Mouse (Mus musculus) liver, adult 2 months (tissue): ENCODE results near the gene Gm10447. TPM values are rescaled to one million over a fixed set of nuclear protein-coding genes. Genes with fewer than 3 reads are reported as not detected.

Experiments used
- DNase-seq: peaks from one replicate; pipeline ENCODE4 v3.0.0-alpha.2; 2011; ENCODE audit warnings: low read depth, low spot score; ENCODE audit errors: extremely low read depth
- H3K27ac ChIP-seq: fragments of 200-500 bp; replicated peaks from 2 replicates; pipeline ENCODE4 v1.5.1; 2012; ENCODE audit warnings: low read depth, mild to moderate bottlenecking, control low read depth, inconsistent platforms, low read length; ENCODE audit not compliant: insufficient read depth
- H3K27me3 ChIP-seq: fragments of 200-500 bp; 2 replicates; pipeline ENCODE4 v1.6.1; 2012; ENCODE audit warnings: mild to moderate bottlenecking, moderate library complexity, low read length, inconsistent platforms; ENCODE audit not compliant: control insufficient read depth, insufficient read depth
- H3K36me3 ChIP-seq: fragments of 200-500 bp; 2 replicates; pipeline ENCODE4 v1.6.1; 2012; ENCODE audit warnings: low read length, inconsistent platforms; ENCODE audit not compliant: control insufficient read depth, insufficient read depth
- H3K4me1 ChIP-seq: fragments of 200-500 bp; 2 replicates; pipeline ENCODE4 v1.6.1; 2011; ENCODE audit warnings: low read length; ENCODE audit not compliant: control insufficient read depth, insufficient read depth
- H3K4me3 ChIP-seq: fragments of 200-500 bp; 2 replicates; pipeline ENCODE4 v1.5.1; 2011; ENCODE audit warnings: low read depth, mild to moderate bottlenecking, control low read depth, low read length, moderate library complexity; ENCODE audit not compliant: insufficient read depth
- H3K79me2 ChIP-seq: fragments of 200-500 bp; 2 replicates; pipeline ENCODE4 v1.6.1; 2012; ENCODE audit warnings: inconsistent platforms, mild to moderate bottlenecking, low read length, moderate library complexity; ENCODE audit not compliant: control insufficient read depth, insufficient read depth
- H3K9ac ChIP-seq: fragments of 200-500 bp; 2 replicates; pipeline ENCODE4 v1.6.1; 2012; ENCODE audit warnings: low read depth, mild to moderate bottlenecking, control low read depth, inconsistent platforms, low read length
- CTCF ChIP-seq: fragments of 200-500 bp; IDR thresholded peaks from 2 replicates; pipeline ENCODE4 v1.5.1; 2011; ENCODE audit warnings: low read depth, low read length, control low read depth
- POLR2A ChIP-seq: fragments of 200-500 bp; IDR thresholded peaks from 2 replicates; pipeline ENCODE4 v1.6.1; 2011; ENCODE audit warnings: low read length, control low read depth; ENCODE audit not compliant: insufficient read depth; ENCODE audit errors: extremely low read depth
- WGBS: fragments of 180-500 bp; shearing (Covaris S2); methylation state at CpG from one replicate; pipeline ENCODE4 v1.1.7; 2018; 5-methylcytosine and 5-hydroxymethylcytosine counted together
- polyA plus RNA-seq: library from polyadenylated mRNA; depleted of rRNA; stranded (reverse); fragments of >200 nt; gene quantifications from 2 replicates; pipeline ENCODE4 v1.2.3, GENCODE M21; 2012
- total RNA-seq: library from RNA; depleted of rRNA; stranded (reverse); fragments of >200 nt; gene quantifications from 2 replicates; pipeline ENCODE4 v1.2.3, GENCODE M21; 2014

Gene Gm10447
- total and polyA plus RNA-seq, 2 experiments, result 0.46 to 2.5 TPM

DNA sequence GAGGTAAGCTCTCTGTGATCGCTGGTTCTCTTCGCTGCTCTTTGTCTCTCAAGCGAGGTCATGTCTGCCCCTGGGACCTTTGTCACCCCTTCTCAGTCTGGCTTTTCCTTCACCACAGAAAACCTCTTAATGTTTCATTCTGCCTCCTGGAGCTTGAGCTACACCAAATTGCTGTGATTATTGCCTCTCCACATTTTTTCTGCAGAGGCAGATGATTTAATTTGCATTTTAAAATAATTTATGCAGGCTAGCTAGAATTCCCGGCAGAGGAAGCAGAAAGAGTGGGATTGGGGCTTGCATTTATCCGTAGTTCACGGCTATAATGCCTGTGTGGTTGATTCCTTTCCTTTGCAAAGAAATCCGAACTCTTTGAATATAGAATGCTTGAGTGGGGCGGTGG lies 18.7 kb upstream of the Gm10447 start:
- peaks cover 25% of the 10 kb centered on the region for H3K27me3 ChIP-seq
- DNase-seq, result no peak
- WGBS, result 42% methylated on average over 8 of the region's 8 CpGs
- no peaks in the 10 kb centered on the region for H3K79me2 ChIP-seq
- no peak overlapping the region for H3K9ac ChIP-seq
- no peaks in the 10 kb centered on the region for H3K4me1 ChIP-seq
- H3K27ac ChIP-seq, result no peak overlapping the region
- no peak overlapping the region for H3K4me3 ChIP-seq
- H3K36me3 ChIP-seq, result no peaks in the 10 kb centered on the region
- no peak for TF ChIP-seq CTCF
- no peak for TF ChIP-seq POLR2A

DNA sequence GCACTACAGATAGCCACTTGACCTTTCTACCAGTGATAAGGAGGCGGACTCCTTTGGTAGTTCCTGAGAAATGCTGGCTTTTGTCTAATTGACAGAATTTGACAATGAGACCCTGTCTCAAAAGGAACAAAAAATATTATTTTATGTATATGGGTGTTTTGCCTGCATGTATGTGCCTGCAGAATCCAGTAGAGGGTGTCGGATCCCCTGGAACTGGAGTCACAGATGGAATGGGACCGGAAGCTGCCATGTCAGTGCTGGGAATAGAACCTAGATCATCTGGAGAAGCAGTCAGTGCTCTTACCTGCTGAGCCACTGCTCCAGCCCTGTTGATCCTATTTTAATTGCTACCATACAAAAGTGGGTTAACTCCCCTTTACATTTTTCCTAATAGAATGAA lies 15.8 kb upstream of the Gm10447 start:
- Histone ChIP-seq H3K36me3 (no peaks in the 10 kb centered on the region), H3K27me3 (peaks cover 2% of the 10 kb centered on the region; the same call in 1 of the 2 replicates), H3K79me2 (no peaks in the 10 kb centered on the region)

GRCm38 (mm10) chr11:53469968-53470695 lies 13.2 kb upstream of the Gm10447 start, which contains the start of gene Gm9837:
Gene Gm9837 (minus strand): TSS chr11:53470479.
- H3K9ac ChIP-seq, result no peak within 1 kb of the TSS
- peak; percentile 61 for DNase-seq
- TF ChIP-seq CTCF, result peak; percentile 98
- TF ChIP-seq POLR2A, result no peak
- H3K4me3 ChIP-seq, result no peak within 1 kb of the TSS
- no peaks in the 10 kb centered on the region for H3K79me2 ChIP-seq
- H3K36me3 ChIP-seq, result peaks cover 10% of the 10 kb centered on the region
- H3K27ac ChIP-seq, result no peak within 1 kb of the TSS
- H3K27me3 ChIP-seq, result no peaks in the 10 kb centered on the region
- WGBS, result 8% methylated on average over 29 of the region's 29 CpGs
- H3K4me1 ChIP-seq, result no peaks in the 10 kb centered on the region

More for the DNA sequence above, 15.8 kb upstream of the Gm10447 start:
- Histone ChIP-seq H3K4me1 (no peaks in the 10 kb centered on the region), H3K27ac (no peak overlapping the region), H3K4me3 (no peak overlapping the region), H3K9ac (no peak overlapping the region)
- WGBS, result 87% methylated on average over 3 of the region's 3 CpGs
- DNase-seq, result no peak
- no peak for TF ChIP-seq CTCF
- no peak for TF ChIP-seq POLR2A

- Histone ChIP-seq H3K79me2 (no peaks in the 10 kb centered on the region), H3K4me1 (no peaks in the 10 kb centered on the region), H3K27ac (no peak overlapping the region), H3K27me3 (no peaks in the 10 kb centered on the region), H3K9ac (no peak overlapping the region), H3K4me3 (no peak overlapping the region), H3K36me3 (peaks cover 17% of the 10 kb centered on the region)
- no peak for TF ChIP-seq POLR2A
- no peak for TF ChIP-seq CTCF
- no peak for DNase-seq
- 37% methylated on average over 16 of the region's 16 CpGs for WGBS
Observed at GRCm38 (mm10) chr11:53469294-53469967, 12.5 kb upstream of the Gm10447 start.

- Histone ChIP-seq H3K36me3 (peaks cover 20% of the 10 kb centered on the region), H3K4me3 (peak overlapping the region; percentile 39; the same call in 1 of the 2 replicates), H3K9ac (peak overlapping the region; percentile 20; the same call in 1 of the 2 replicates), H3K27me3 (no peaks in the 10 kb centered on the region), H3K79me2 (peaks cover 14% of the 10 kb centered on the region; the same call in 1 of the 2 replicates), H3K4me1 (peaks cover 18% of the 10 kb centered on the region), H3K27ac (no peak overlapping the region)
- no peak for DNase-seq
- TF ChIP-seq CTCF (peak; percentile 75), POLR2A (0 out of 2 replicates have a peak, but pooled peaks have one; percentile 6)
- WGBS, result 69% methylated on average over 40 of the region's 40 CpGs
Observed at GRCm38 (mm10) chr11:53466231-53466971, 9.5 kb upstream of the Gm10447 start.
